Mouse (Mus musculus) liver, adult (tissue): ENCODE results near the gene Irf2bp1.

ENCODE experiments used
- GATA4 ChIP-seq: IDR thresholded peaks from 2 replicates; pipeline ENCODE4 v1.6.1; 2014; ENCODE audit warnings: mild to moderate bottlenecking, low read length; ENCODE audit not compliant: insufficient replicate concordance

Gene Irf2bp1

GRCm38 (mm10) chr7:19049252-19049651 is 45.4 kb downstream of the Irf2bp1 start:
- no peak for TF ChIP-seq GATA4

- no peak for TF ChIP-seq GATA4
These were observed 46.3 kb downstream of the Irf2bp1 start for GRCm38 (mm10) chr7:19050172-19050571.

- TF ChIP-seq GATA4: no peak
These were observed 47.3 kb downstream of the Irf2bp1 start for GRCm38 (mm10) chr7:19051161-19051560.

- TF ChIP-seq GATA4: no peak
These were observed 48.7 kb downstream of the Irf2bp1 start for GRCm38 (mm10) chr7:19052345-19053135.

- no peak for TF ChIP-seq GATA4
These were observed 49.3 kb downstream of the Irf2bp1 start for GRCm38 (mm10) chr7:19053136-19053532.

- no peak for TF ChIP-seq GATA4
These were observed 50.4 kb downstream of the Irf2bp1 start, which contains the start of gene Rsph6a for GRCm38 (mm10) chr7:19054047-19054776. TSS of gene Rsph6a (plus strand) at chr7:19054690.

GRCm38 (mm10) chr7:19054777-19055076 is 50.9 kb downstream of the Irf2bp1 start:
- TF ChIP-seq GATA4: no peak

GRCm38 (mm10) chr7:19055108-19055507 is 51.3 kb downstream of the Irf2bp1 start:
- TF ChIP-seq GATA4: no peak
